Mouse (Mus musculus) liver, embryonic 15.5 days (tissue): ENCODE measurements at regions not wholly inside any gene's neighbourhood (a gene's known extent, or its start where the extent isn't known, plus 50 kb on each side); places are given as distances from the start of the nearest gene placed in this dataset.

Experiments used
- ATAC-seq: fragments of 200-750 bp; cut with Nextera tagmentation; 2 replicates; pipeline ENCODE4 v1.8.0; 2017; ENCODE audit warnings: moderate number of reproducible peaks, mild to moderate bottlenecking, moderate library complexity; ENCODE audit not compliant: insufficient read depth
- H3K27ac ChIP-seq: fragments of 300-500 bp; sonication (generic); replicated peaks from 2 replicates; pipeline ENCODE4 v1.5.1; 2015; ENCODE audit warnings: mild to moderate bottlenecking, inconsistent platforms
- H3K27me3 ChIP-seq: fragments of 300-500 bp; sonication (generic); 2 replicates; pipeline ENCODE4 v1.6.1; 2015; ENCODE audit warnings: mild to moderate bottlenecking, inconsistent platforms
- H3K36me3 ChIP-seq: fragments of 300-500 bp; sonication (generic); replicated peaks from 2 replicates; pipeline ENCODE4 v1.6.1; 2015; ENCODE audit warnings: moderate library complexity, mild to moderate bottlenecking, inconsistent platforms
- H3K4me1 ChIP-seq: fragments of 300-500 bp; sonication (generic); replicated peaks from 2 replicates; pipeline ENCODE4 v1.6.1; 2015; ENCODE audit warnings: inconsistent platforms
- H3K4me2 ChIP-seq: fragments of 300-500 bp; sonication (generic); 2 replicates; pipeline ENCODE4 v1.6.1; 2015; ENCODE audit warnings: moderate library complexity, mild to moderate bottlenecking, inconsistent platforms
- H3K4me3 ChIP-seq: fragments of 300-500 bp; sonication (generic); replicated peaks from 2 replicates; pipeline ENCODE4 v1.5.1; 2015; ENCODE audit warnings: mild to moderate bottlenecking, inconsistent platforms
- H3K9ac ChIP-seq: fragments of 300-500 bp; sonication (generic); 2 replicates; pipeline ENCODE4 v1.6.1; 2015; ENCODE audit warnings: moderate library complexity, mild to moderate bottlenecking, inconsistent platforms
- H3K9me3 ChIP-seq: fragments of 300-500 bp; sonication (generic); replicated peaks from 2 replicates; pipeline ENCODE4 v1.6.1; 2016; ENCODE audit warnings: inconsistent platforms
- WGBS: fragments of 180-500 bp; shearing (Covaris S2); methylation state at CpG from one replicate; pipeline ENCODE4 v1.1.7; 2015; ENCODE audit warnings: mixed read lengths; ENCODE audit not compliant: insufficient replicate concordance; 5-methylcytosine and 5-hydroxymethylcytosine counted together

- no peak overlapping the region for H3K4me2 ChIP-seq
- H3K4me1 ChIP-seq = no peaks in the 10 kb centered on the region
- 50% methylated on average over 2 of the region's 2 CpGs for WGBS
- H3K4me3 ChIP-seq = no peak overlapping the region
- ATAC-seq = no peak
- H3K36me3 ChIP-seq = no peaks in the 10 kb centered on the region
- H3K9me3 ChIP-seq = no peaks in the 10 kb centered on the region
- no peaks in the 10 kb centered on the region for H3K27me3 ChIP-seq
- no peak overlapping the region for H3K9ac ChIP-seq
- H3K27ac ChIP-seq = no peak overlapping the region
Observed at GRCm38 (mm10) chr5:126573766-126574165, 667.8 kb upstream of the Tmem132c start.

DNA sequence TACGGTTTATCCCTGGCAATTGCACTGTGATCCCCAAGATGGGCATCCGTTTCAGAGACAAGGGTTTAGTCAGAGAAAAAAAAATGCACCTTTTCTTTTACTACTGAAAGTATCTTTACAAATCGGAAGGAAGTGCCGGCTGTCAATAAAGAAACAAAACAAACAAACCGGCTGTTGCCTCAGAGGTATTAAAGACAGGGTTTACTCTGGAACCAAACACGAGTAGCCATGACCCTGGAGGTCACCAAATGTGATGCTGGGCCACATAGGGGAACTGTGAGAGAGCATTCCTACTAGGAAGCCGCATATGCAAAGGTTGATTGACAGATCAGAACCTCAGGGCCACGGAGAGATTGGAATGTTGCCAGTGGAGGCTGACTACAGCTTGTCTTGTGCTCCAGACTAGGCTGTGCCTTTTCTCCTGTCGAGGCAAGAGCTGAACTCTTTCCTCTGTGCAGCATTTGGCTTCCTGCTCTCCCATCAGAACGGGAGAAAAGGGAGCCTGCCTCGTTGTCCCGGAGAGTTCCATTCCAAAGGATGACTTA is 643.8 kb upstream of the Tmem132c start:
- Histone ChIP-seq H3K4me3 (no peak overlapping the region), H3K27ac (no peak overlapping the region), H3K4me2 (no peak overlapping the region), H3K36me3 (no peaks in the 10 kb centered on the region), H3K9ac (no peak overlapping the region), H3K27me3 (no peaks in the 10 kb centered on the region), H3K9me3 (peaks cover 9% of the 10 kb centered on the region; the same call in 1 of the 2 replicates), H3K4me1 (no peaks in the 10 kb centered on the region)
- WGBS = 54% methylated on average over 12 of the region's 12 CpGs
- no peak for ATAC-seq

GRCm38 (mm10) chr5:126599561-126599960 is 642.0 kb upstream of the Tmem132c start:
- H3K27me3 ChIP-seq = no peaks in the 10 kb centered on the region
- H3K9ac ChIP-seq = no peak overlapping the region
- no peaks in the 10 kb centered on the region for H3K4me1 ChIP-seq
- H3K4me3 ChIP-seq = no peak overlapping the region
- no peaks in the 10 kb centered on the region for H3K36me3 ChIP-seq
- ATAC-seq = no peak
- H3K9me3 ChIP-seq = peaks cover 9% of the 10 kb centered on the region; the same call in 1 of the 2 replicates
- WGBS = 64% methylated on average over 5 of the region's 5 CpGs
- H3K27ac ChIP-seq = no peak overlapping the region
- H3K4me2 ChIP-seq = no peak overlapping the region

GRCm38 (mm10) chr5:126606756-126607155 is 634.9 kb upstream of the Tmem132c start:
- no peaks in the 10 kb centered on the region for H3K27me3 ChIP-seq

DNA sequence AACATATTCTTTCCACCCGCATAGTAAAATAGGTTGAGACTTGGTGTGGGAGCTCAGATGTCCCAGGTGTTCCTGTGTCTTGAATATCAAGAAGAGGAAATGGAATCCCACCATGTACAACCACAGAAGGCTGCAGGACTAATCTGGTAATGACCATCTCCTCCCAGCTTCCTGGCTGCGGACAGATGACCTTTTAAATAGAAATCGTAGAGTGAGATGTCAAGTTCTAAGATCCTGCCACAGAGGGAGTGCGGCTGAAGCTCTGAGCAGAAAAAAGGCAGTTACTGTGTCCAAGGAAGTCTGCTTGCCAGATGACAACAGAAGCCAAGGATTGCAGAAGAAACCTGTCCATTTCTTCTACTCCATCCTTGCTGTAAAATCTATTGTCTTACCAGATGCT is 629.0 kb upstream of the Tmem132c start:
- no peak for ATAC-seq
- H3K36me3 ChIP-seq = no peaks in the 10 kb centered on the region
- H3K27me3 ChIP-seq = no peaks in the 10 kb centered on the region
- no peak overlapping the region for H3K27ac ChIP-seq
- H3K9ac ChIP-seq = no peak overlapping the region
- H3K4me3 ChIP-seq = no peak overlapping the region
- H3K4me2 ChIP-seq = no peak overlapping the region
- peaks cover 6% of the 10 kb centered on the region; the same call in 1 of the 2 replicates for H3K9me3 ChIP-seq
- 53% methylated on average over 4 of the region's 4 CpGs for WGBS
- H3K4me1 ChIP-seq = no peaks in the 10 kb centered on the region

More at GRCm38 (mm10) chr5:126606756-126607155, 634.9 kb upstream of the Tmem132c start:
- Histone ChIP-seq H3K4me1 (no peaks in the 10 kb centered on the region), H3K4me2 (no peak overlapping the region), H3K4me3 (no peak overlapping the region), H3K9ac (no peak overlapping the region), H3K9me3 (no peaks in the 10 kb centered on the region), H3K36me3 (no peaks in the 10 kb centered on the region), H3K27ac (no peak overlapping the region)
- 49% methylated on average over 5 of the region's 5 CpGs for WGBS
- ATAC-seq = no peak

- Histone ChIP-seq H3K27me3 (no peaks in the 10 kb centered on the region), H3K9ac (no peak overlapping the region), H3K36me3 (no peaks in the 10 kb centered on the region), H3K4me3 (no peak overlapping the region), H3K9me3 (no peaks in the 10 kb centered on the region), H3K27ac (no peak overlapping the region), H3K4me2 (no peak overlapping the region), H3K4me1 (no peaks in the 10 kb centered on the region)
- WGBS = 49% methylated on average over 6 of the region's 6 CpGs
- no peak for ATAC-seq
Observed at GRCm38 (mm10) chr5:126622551-126622950, 619.1 kb upstream of the Tmem132c start.

GRCm38 (mm10) chr5:126623205-126623604 is 618.4 kb upstream of the Tmem132c start:
- Histone ChIP-seq H3K36me3 (no peaks in the 10 kb centered on the region), H3K9ac (no peak overlapping the region), H3K4me3 (no peak overlapping the region), H3K27me3 (no peaks in the 10 kb centered on the region), H3K9me3 (no peaks in the 10 kb centered on the region), H3K4me2 (no peak overlapping the region), H3K4me1 (no peaks in the 10 kb centered on the region), H3K27ac (no peak overlapping the region)
- 12% methylated on average over 6 of the region's 6 CpGs for WGBS
- no peak for ATAC-seq

DNA sequence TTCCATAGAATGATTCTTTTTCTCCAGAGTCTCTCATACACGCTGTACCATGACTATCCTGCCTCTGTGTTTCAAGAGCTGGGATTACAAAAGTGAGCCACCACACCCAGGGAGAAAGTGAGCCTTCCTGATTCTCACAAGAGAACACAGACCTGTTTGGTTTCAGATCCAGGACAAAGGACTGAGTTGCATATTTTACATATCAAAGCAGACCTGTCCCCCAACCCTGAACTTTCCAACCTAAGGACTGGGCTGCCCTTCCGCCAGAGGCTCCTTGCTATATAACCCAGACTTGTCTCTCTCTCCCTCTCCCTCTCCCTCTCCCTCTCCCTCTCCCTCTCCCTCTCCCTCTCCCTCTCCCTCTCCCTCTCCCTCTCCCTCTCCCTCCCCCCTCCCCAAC is 611.8 kb upstream of the Tmem132c start:
- WGBS = 33% methylated on average over 2 of the region's 2 CpGs
- no peak for ATAC-seq
- no peaks in the 10 kb centered on the region for H3K9me3 ChIP-seq

GRCm38 (mm10) chr5:126650415-126650814 is 591.2 kb upstream of the Tmem132c start:
- Histone ChIP-seq H3K4me2 (no peak overlapping the region), H3K4me3 (no peak overlapping the region), H3K9ac (no peak overlapping the region), H3K4me1 (no peaks in the 10 kb centered on the region), H3K27ac (no peak overlapping the region), H3K36me3 (no peaks in the 10 kb centered on the region), H3K27me3 (no peaks in the 10 kb centered on the region), H3K9me3 (no peaks in the 10 kb centered on the region)
- 55% methylated on average over 7 of the region's 7 CpGs for WGBS
- ATAC-seq = no peak

More for the DNA sequence above, 611.8 kb upstream of the Tmem132c start:
- Histone ChIP-seq H3K4me2 (no peak overlapping the region), H3K4me1 (no peaks in the 10 kb centered on the region), H3K27ac (no peak overlapping the region), H3K36me3 (no peaks in the 10 kb centered on the region), H3K27me3 (no peaks in the 10 kb centered on the region), H3K9ac (no peak overlapping the region), H3K4me3 (no peak overlapping the region)

- WGBS = 13% methylated on average over 3 of the region's 3 CpGs
- no peaks in the 10 kb centered on the region for H3K36me3 ChIP-seq
- H3K4me3 ChIP-seq = no peak overlapping the region
Observed at GRCm38 (mm10) chr5:126651367-126651766, 590.2 kb upstream of the Tmem132c start.

GRCm38 (mm10) chr5:126662648-126663047 is 579.0 kb upstream of the Tmem132c start:
- Histone ChIP-seq H3K9ac (no peak overlapping the region), H3K4me2 (no peak overlapping the region), H3K27ac (no peak overlapping the region), H3K36me3 (no peaks in the 10 kb centered on the region), H3K9me3 (no peaks in the 10 kb centered on the region), H3K4me1 (no peaks in the 10 kb centered on the region), H3K4me3 (no peak overlapping the region), H3K27me3 (no peaks in the 10 kb centered on the region)
- ATAC-seq = no peak
- WGBS = 59% methylated on average over 4 of the region's 4 CpGs

More at GRCm38 (mm10) chr5:126651367-126651766, 590.2 kb upstream of the Tmem132c start:
- H3K9me3 ChIP-seq = no peaks in the 10 kb centered on the region
- H3K4me1 ChIP-seq = no peaks in the 10 kb centered on the region
- H3K27me3 ChIP-seq = no peaks in the 10 kb centered on the region
- no peak for ATAC-seq
- H3K9ac ChIP-seq = no peak overlapping the region
- H3K4me2 ChIP-seq = no peak overlapping the region
- H3K27ac ChIP-seq = no peak overlapping the region

DNA sequence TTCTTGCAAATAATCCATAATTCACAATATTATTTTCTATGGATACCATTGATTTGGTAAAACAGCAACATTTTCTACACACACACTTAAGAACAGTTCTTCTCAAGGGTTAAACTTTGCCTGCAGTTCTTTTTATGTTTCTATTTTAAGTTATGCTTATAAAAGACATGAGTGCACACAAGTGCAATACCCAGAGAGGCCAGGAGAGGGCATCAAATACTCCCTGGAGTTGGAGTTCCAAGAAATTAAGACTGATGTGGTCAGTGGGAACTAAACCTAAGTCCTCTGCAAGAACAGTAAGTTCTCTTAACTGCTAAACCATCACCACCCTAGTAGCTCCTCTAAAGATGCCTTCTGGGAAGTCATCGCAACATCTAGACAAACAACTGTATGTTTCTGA is 570.5 kb upstream of the Tmem132c start:
- Histone ChIP-seq H3K4me1 (no peaks in the 10 kb centered on the region), H3K4me3 (no peak overlapping the region), H3K9ac (no peak overlapping the region), H3K4me2 (no peak overlapping the region), H3K27ac (no peak overlapping the region), H3K27me3 (no peaks in the 10 kb centered on the region), H3K36me3 (no peaks in the 10 kb centered on the region), H3K9me3 (no peaks in the 10 kb centered on the region)
- ATAC-seq = no peak
- 58% methylated on average over 1 of the region's 1 CpGs for WGBS
